Mouse (Mus musculus): ENCODE data around the gene Amdhd2.

DNA sequence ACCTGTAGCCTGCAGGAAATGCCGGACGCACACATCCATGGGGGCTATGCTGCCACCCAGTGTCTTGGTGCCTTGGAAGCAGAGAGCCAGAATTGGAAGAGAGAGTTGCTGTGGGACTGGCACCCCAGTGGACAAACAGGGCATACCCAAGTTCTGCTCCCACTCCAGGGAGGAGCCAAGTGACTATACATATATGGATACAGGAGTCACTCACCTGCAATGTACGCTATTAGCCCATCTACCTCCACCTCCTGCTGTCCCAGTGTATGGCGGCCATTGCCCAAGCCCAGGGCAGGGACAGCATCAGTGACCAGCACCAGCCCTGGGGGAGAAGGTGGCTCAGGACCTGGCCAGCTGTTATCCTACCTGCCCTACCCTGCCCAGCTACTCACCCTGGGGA lies 6.0 kb downstream of the Amdhd2 start:
- TF ChIP-seq CTCF (IDR thresholded peaks at IDR 0.05; ENCODE audit: extremely low read depth, insufficient read length, insufficient replicate concordance, low read depth, low read length) (no peak), POLR2A (IDR thresholded peaks at IDR 0.05; ENCODE audit: low read depth, low read length) (no peak)

Measured in small intestine, adult 2 months (tissue).